Mouse (Mus musculus): Measurements from ENCODE around the gene Zfp775.

- TF ChIP-seq EP300 (IDR thresholded peaks at IDR 0.05; ENCODE audit: low read depth) (no peak), CTCF (IDR thresholded peaks at IDR 0.05; ENCODE audit: low read depth) (no peak)
These were observed 7.7 kb upstream of the Zfp775 start for GRCm38 (mm10) chr6:48594043-48594738.
